Mouse (Mus musculus) embryonic facial prominence, embryonic 15.5 days (tissue): Measurements from ENCODE around the gene E2f6. TPM values are rescaled to one million over a fixed set of nuclear protein-coding genes. Genes with fewer than 3 reads are reported as not detected.

Experiments used
- microRNA-seq: library from miRNA; unstranded; fragments of <30 nt; microRNA quantifications from one replicate; pipeline ENCODE4, GENCODE M21; 2016; ENCODE audit warnings: borderline number of aligned reads
- polyA plus RNA-seq: library from polyadenylated mRNA; unstranded; fragments of >200 nt; fragmentation: Nextera tagmentation; extraction: Ambion mirVana; gene quantifications from 2 replicates; pipeline ENCODE4 v1.2.1, GENCODE M21; 2015

Gene E2f6
- polyA plus RNA-seq, 1 experiment from 2014 or later, result 39.3 TPM

Small RNA genes lying within 50 kb of the gene (microRNA-seq; reads per million reads assigned to microRNA genes)
- not detected for gene Gm44305

Other genes starting within 250 kb of the E2f6 start
- gene Lpin1, start 200.0 kb upstream of the E2f6 start, polyA plus RNA-seq, result 6.2 and 6.5 TPM in 2 replicates
- not detected in 2 replicates for gene Ntsr2, start 157.6 kb upstream of the E2f6 start, polyA plus RNA-seq
- 1.5 and 1.7 TPM in 2 replicates for gene Greb1, start 10.1 kb upstream of the E2f6 start, polyA plus RNA-seq
- 17.7 and 17.9 TPM in 2 replicates for gene Rock2, start 83.9 kb downstream of the E2f6 start, polyA plus RNA-seq
- 17.7 and 20.1 TPM in 2 replicates for gene Pqlc3, start 189.4 kb downstream of the E2f6 start, polyA plus RNA-seq
- 5.5 and 11.0 TPM in 2 replicates for gene 2410004P03Rik, start 200.8 kb downstream of the E2f6 start, polyA plus RNA-seq